Mouse (Mus musculus): ENCODE measurements at regions not wholly inside any gene's neighbourhood (a gene's known extent, or its start where the extent isn't known, plus 50 kb on each side); places are given as distances from the start of the nearest gene placed in this dataset.

GRCm38 (mm10) chr15:51411966-51412365, 2472.7 kb upstream of the Gm7489 start:
- TF ChIP-seq CTCF (IDR thresholded peaks at IDR 0.05; ENCODE audit: borderline replicate concordance, control insufficient read depth, extremely low read depth, insufficient read depth, low read length, poor library complexity) (no peak), POLR2A (IDR thresholded peaks at IDR 0.05; ENCODE audit: control insufficient read depth, extremely low read depth, insufficient read depth, low read length, poor library complexity) (no peak)

All from thymus, adult 2 months (tissue).